Mouse (Mus musculus): ENCODE results near the gene Gimap9.

Gimap9 gene

DNA sequence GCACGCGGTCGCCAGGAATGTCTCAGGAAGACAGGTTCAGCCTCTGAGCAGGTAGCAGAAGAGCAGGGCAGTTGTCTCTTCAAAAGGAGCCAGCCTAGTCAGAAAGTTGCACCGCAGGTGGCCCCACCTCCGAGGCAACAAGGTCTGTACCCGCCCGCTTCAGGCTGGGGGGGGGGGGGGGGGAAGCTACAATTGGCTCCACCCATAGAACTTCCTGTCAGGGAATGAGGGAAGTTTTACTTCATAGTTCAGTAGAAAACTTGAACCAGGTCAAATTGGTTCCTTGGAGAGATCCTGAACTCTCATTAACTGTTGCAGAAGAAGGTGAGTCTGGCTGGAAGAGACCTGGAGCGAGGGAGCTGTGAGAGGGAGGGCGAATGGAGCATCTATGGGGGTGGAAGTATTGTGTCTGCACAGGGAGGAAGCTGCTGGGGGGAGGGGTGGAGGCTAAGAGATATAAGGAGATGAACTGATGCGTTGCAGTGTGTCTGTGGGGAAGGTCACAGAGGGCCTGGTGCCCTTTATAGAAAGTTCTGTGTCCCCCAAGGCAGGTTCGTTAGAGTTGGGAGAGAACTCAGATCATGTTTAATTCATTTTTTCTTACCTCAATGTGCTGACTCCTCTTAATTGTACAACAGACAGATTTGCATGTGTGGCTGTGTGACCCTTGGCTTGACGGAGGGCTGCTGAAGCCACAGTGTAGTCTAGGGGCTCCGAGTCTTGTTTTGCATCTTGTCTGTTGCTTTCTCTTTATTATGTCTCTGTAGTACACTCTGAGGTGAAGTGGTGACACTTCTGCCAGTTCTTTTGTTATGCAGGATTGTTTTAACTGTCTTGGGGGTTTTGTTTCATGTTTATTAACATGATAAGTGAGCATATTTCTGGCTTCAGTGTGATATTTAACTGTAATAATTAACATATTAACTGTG is at the start of gene Gimap9:
Gene Gimap9, plus strand, starts transcription at position 199 of the 929 bp plus-strand sequence.
- DNase-seq (ENCODE audit: low spot score) = no peak

GRCm38 (mm10) chr6:48626464-48626863 is 49.5 kb upstream of the Gimap9 start, which contains the start of gene AI854703:
Gene AI854703, plus strand, starts transcription at chr6:48626764.
- no peak for DNase-seq (ENCODE audit: low spot score)

DNA sequence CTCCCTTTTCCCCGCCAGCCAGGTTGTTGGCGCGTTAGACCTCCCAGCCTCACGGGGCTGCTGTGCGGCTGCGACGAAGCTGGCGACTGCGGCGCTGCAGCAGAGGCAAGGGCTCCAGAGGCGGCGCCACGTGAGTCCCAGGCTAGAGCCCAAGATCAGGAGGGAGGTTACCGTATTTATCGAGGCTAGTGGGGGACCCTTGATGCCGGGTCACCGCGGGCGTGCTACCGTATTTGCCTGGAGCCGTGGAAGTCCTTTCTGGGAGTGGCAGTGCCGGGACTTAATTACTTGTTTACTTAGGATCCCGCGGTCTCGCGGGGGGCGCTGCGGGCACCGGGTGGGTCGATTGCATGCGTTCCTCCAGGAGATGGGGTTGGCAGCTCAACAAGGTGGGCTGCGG is 48.9 kb upstream of the Gimap9 start:
- peak; percentile 59 for DNase-seq (ENCODE audit: low spot score)

DNA sequence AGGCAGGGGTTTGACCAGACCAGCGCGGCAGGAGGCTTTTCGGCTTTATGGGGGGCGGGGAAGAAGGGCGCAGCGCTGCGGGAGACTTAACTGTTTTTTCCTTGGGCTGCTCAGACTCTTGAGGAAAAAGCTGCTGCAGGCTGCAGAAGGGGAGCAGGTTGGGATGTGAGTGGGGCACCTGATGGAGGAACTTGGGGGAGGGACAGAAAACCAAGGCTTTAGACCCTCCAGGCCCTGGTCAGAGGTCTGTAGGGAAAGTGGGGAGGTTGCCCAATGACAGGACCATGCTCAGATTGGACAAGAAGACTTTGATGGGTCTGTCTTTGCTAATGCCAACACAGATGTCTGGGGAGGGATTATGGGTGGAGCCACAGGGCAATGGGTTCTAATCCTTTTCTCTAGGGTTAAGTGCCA is 48.4 kb upstream of the Gimap9 start:
- no peak for DNase-seq (ENCODE audit: low spot score)

- no peak for DNase-seq (ENCODE audit: low spot score)
These were observed 47.6 kb upstream of the Gimap9 start for GRCm38 (mm10) chr6:48628377-48628776.

- DNase-seq (ENCODE audit: low spot score) = no peak
These were observed 46.9 kb upstream of the Gimap9 start for GRCm38 (mm10) chr6:48628808-48629660.

DNA sequence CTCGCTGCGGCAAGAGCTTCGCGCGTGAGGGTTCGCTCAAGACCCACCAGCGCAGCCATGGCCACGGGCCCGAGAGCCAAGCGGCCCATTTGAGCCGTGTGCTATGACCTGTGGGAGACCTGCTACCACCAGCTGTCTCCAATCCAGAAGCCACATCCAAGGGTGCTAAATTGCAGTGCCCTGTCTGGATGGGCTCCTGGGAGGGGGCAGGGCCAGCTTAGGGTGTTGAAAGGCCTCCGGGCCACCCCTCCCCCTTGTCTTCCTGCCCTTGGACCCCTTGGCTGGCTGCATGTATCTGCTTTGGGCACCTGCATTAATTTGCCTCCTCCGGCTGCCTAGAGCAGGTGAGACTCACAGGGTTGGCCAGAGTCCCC is 46.3 kb upstream of the Gimap9 start:
- no peak for DNase-seq (ENCODE audit: low spot score)

GRCm38 (mm10) chr6:48630831-48631230 is 45.1 kb upstream of the Gimap9 start:
- DNase-seq (ENCODE audit: low spot score) = no peak

DNA sequence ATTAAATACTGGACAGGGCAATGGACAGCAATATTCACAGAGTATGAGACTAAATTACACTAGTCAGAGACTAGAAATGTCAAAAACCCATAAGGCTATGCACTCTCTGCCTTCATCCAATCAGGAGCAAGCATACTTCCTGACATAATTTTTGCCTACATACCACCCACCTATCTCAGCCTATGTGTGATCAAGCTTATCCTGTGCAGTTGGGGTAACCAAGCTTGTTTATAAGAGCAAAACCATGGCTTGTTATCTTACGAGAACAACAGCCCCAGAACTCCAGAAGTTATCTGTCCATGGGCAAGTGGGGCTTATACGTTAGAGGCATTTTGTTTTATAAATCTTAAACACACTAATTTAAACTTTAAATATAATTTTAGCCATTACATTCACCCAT is 40.8 kb upstream of the Gimap9 start:
- no peak for DNase-seq (ENCODE audit: low spot score)

GRCm38 (mm10) chr6:48636515-48636914 is 39.4 kb upstream of the Gimap9 start:
- no peak for DNase-seq (ENCODE audit: low spot score)

GRCm38 (mm10) chr6:48637811-48638500 is 38.0 kb upstream of the Gimap9 start:
- DNase-seq (ENCODE audit: low spot score) = no peak

DNA sequence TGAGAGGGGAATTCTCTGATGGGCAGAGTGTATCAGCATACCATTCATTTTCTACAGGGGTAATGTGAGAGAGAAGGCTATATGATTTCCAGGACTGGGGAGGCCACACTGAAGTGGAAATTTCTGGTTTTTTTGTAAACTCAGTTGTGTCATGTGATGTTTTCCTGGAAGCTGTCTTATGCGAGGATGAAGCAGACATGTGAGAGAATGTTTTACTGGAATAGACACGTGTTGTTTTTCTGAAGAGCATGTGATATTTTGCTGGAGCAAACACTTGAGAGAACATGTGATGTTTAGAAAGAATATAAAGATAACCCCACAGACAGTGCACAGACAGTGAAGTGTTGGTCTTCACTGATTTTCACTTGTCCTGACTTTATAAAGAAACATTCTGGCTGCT is 37.4 kb upstream of the Gimap9 start:
- no peak for DNase-seq (ENCODE audit: low spot score)

DNA sequence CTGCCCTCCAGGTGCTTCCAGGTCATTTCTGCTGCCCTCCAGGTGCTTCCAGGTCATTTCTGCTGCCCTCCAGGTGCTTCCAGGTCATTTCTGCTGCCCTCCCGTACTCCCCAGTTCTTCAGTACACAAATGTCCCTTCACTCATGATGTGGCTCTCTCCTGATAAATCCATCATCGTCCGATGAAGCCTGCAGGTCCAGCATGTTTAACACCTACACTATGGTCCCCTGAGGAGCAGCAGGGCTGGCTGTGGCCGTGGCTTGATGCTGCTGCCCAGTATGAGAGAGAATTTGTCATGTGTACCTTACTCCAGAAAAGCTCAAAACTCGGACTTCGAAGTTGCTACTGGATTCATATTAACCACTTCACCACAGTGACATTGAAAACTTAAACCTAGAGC is 34.5 kb upstream of the Gimap9 start:
- no peak for DNase-seq (ENCODE audit: low spot score)

GRCm38 (mm10) chr6:48642764-48643292 is 33.1 kb upstream of the Gimap9 start:
- no peak for DNase-seq (ENCODE audit: low spot score)

DNA sequence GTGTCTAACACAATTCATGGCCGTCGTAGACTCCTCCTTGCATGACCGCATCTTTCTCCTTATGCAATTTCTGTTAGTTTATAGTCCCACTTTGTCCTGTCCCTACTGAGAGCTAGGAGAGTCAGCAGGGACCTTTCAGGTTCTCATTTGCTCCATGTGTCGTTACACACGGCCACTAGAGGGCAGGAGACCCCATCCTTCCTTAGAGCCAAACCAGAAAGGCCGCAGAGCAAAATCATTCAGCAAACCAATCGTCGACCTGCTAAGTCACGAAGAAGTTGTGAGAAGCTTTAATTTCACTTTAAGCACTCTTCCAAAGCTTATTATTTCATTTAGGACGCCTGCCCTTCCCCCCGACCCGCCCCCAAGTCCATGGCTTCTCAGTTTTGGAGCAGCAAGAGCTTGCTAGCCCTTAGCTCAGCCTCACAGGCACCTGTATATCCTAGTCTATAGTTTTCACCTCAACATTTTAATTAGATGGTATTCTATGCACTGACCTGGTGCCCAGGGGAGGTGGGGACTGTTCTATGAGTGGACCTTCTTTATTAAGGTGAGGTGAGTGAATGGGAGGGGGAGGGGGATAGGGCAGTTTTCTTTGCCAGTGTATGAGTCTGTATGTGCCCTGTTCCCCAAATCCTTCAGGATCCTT is 30.1 kb upstream of the Gimap9 start:
- no peak for DNase-seq (ENCODE audit: low spot score)

GRCm38 (mm10) chr6:48646309-48646690 is 29.6 kb upstream of the Gimap9 start:
- DNase-seq (ENCODE audit: low spot score) = no peak

- DNase-seq (ENCODE audit: low spot score) = no peak
These were observed 28.9 kb upstream of the Gimap9 start, which contains the start of gene Gimap8 for GRCm38 (mm10) chr6:48646995-48647394. Gene Gimap8, plus strand, starts transcription at chr6:48647234.

GRCm38 (mm10) chr6:48647611-48648010 is 28.3 kb upstream of the Gimap9 start:
- no peak for DNase-seq (ENCODE audit: low spot score)

DNA sequence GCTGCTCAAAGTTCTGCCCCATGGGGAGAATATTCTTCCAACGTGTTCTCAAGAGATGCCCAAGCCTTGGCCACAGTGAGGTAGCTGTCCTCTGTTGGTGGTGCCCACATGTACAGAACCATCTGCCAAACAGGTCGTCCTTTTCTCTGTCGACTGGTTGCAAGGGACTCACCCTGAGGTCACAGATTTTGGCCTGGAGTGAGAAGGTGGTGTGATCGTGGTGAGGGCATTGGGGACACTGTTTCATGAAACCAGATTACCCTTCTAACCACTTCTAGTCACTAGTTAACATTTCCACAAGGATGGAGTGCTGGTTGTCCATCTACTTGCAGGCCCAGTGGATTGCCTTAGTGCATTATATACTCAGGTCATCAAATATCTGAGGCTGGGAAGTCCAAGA is 27.1 kb upstream of the Gimap9 start:
- no peak for DNase-seq (ENCODE audit: low spot score)

GRCm38 (mm10) chr6:48650041-48650440 is 25.9 kb upstream of the Gimap9 start:
- DNase-seq (ENCODE audit: low spot score) = no peak

GRCm38 (mm10) chr6:48658721-48659120 is 17.2 kb upstream of the Gimap9 start:
- no peak for DNase-seq (ENCODE audit: low spot score)
